Mouse (Mus musculus) left cerebral cortex, adult 11 months (tissue): Measurements from ENCODE around the gene Sgsm3.
A peak's percentile ranks its signal among the peaks of the same experiment; 100 is the strongest.

Experiments used
- DNase-seq: peaks from one replicate; pipeline ENCODE4 v3.0.0; 2022; ENCODE audit warnings: low spot score

The Sgsm3 gene

DNA sequence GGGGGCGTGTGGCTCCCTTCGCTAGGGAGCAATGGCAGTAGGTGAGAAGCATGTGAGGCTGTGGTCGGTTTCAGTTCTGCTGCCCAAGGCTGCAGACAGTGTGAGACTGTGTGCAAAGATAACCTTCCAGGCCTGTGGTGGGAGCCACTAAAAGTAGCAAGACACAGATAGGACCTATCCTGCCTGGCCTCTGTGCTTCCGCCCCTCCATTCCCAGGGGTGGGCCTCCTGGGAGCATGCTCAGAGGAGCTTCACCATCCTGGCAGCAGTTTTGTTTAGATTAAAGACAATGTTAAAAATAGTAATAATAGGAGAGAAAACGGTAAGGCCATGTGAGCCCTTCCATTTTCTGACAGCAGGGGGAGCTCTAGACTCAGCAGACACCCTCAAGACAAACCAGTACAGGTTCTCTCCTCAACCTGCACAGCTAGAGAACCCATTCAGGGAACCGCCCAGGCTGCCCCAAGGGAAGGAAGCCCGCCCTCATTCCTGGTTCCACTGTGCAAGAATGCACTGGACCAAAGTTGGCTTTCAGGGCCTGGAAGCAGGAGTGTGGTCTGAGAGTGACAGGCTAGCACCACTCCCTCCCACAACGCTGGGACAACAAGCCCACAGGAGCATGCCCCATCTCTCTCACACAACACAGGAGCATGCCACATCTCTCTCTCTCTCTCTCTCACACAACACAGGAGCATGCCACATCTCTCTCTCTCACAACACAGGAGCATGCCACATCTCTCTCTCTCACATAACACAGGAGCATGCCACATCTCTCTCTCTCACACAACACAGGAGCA lies 50.0 kb downstream of the Sgsm3 start:
- DNase-seq = peak; percentile 79

DNA sequence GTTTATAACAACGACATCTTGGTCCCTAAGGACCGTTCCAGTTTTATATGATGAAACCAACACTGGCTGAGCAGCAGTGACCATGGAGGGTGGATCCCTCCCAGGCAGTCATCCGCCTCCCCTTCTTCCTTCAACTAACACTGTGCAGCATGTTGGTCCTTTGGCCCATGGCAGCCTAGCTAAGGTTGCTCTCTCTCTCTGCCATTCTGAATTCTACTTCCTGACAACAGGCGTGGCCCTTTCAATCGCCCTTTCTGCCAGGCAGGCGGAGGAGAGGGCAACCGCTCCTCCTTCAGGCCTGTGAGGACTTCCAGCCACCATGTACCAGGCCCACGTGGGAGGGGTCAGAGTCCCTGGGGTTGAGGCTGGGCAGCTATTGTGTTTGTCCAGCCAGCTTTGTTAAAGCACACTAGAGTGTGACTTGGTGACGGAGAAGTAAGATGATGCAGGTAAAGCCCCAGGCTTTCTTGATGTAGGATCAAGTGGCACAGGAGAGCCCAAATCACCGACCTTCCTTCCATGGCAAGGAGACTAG lies 53.4 kb downstream of the Sgsm3 start:
- no peak for DNase-seq

DNA sequence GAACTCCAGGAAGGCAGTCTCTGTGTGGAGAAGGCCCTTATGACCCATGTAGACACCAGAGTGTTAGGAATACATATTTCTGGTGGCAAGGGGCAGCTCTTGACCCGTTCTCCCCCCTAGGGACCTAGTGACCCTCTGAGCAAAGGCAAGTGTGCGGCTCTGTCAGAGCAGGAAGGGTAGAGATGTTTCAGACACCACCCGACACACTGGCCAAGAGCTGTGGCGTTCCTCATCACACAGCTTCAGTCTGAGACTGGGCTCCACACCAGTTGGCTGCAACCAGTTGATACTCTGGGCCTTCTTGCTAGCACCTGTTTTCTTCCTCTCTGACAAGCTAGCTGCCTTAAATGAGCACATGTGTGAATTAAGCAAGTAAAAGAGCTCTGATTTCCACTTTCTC lies 54.0 kb downstream of the Sgsm3 start:
- no peak for DNase-seq

DNA sequence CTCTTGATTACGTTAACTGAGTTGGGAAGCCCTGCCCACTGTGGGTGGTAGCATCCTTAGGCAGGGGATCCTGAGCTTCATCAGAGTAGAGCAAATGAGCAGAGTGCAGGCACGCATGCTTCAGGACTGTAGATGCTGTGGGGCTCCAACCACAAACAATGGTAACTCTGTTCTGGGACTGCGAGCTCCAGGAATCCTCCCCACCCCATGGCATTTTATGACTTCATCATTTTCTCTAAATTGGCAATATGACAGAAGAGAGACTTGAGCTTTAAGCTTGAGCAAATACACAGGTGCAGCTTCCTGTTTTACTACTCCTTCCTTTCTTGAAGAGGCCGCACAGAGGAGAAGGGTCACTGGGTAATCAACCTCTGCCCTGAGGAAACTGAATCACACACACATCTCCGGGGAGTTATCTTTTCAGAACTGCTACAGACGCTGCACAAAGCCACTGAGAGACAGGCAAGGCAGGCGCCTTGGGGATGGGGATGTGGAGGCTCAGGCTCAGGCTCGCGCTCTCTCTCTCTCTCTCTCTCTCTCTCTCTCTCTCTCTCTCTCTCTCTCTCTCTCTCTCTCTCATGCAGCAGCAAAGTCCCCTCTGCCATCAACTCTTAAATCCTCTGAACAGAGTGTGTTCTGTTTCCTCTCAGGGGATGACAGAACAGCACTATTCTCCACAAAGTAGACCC lies 55.5 kb downstream of the Sgsm3 start:
- no peak for DNase-seq

DNA sequence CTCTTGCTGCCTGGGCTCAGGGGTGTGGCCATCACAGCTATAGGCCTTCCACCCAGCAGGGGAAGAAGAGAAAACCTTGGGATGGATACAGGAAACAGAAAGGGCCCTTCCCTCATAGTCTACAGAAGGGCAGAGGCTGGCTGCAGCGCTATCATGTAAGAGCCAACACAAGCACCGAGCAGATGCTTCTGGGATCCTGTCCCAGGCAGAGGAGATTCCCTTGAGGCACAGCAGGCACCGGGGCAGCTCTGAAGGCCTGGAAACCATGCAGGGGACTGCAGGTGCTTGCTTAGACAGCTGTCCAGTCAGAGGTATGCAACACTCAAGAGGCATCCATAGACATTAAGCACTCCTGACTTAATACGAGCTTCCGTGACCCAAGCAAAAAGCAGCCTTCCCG lies 56.6 kb downstream of the Sgsm3 start:
- DNase-seq = no peak

GRCm38 (mm10) chr15:81035417-81036162 lies 58.0 kb downstream of the Sgsm3 start:
- no peak for DNase-seq

- no peak for DNase-seq
Measured at GRCm38 (mm10) chr15:81038419-81038818, 60.9 kb downstream of the Sgsm3 start.

- DNase-seq = no peak
Measured at GRCm38 (mm10) chr15:81041767-81042166, 64.2 kb downstream of the Sgsm3 start.

DNA sequence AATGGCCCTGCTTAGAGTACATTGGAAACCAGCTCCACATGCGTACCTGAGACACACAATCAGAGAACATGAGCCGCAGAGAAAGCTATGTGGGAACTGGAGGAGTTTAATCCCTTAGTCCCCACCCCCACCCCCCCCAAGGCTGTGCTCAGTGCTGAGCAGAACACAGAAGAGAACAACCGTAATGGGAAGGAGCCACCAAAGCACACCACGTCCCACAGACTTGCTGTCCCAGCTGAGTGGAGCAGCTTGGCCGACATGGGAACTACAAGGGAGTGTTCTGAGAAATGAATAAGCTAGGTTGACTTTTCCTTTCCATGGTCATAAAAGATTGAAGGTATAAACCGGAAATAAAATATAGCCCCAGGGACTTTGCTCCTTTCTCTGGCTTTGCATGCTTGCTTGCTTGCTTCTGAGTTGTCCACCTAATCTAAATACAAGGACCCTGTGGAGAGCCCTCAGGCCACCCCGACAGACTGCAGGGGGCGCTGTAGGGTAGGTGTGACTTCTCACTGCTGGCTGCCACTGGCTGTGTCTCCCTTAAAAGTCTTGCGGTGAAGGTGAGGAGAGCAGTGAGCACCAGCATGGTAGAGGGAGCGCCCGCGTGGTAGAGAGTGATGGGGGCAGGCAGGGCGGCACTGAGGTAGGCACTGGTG lies 64.8 kb downstream of the Sgsm3 start:
- no peak for DNase-seq

- no peak for DNase-seq
Measured at GRCm38 (mm10) chr15:81044446-81044845, 66.9 kb downstream of the Sgsm3 start.

DNA sequence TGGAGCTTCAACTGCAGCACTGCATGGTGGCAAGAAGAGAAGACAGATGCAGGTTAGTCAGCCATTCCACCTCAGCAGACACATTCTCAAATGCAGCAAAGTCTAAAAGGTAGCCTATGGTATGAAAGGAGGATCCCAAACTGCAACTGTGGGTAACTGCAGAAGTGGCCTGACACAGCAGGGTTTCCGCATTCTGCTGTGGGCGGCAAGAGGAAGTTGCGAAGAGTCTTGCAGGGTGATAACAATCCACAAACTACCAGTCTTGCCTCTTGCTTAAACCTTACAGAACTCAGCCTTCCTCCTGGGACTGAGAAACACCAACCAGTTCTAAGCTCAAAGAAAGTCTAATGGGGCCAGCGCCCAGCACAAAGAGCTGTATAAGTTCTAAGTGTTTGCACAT lies 67.8 kb downstream of the Sgsm3 start:
- no peak for DNase-seq

DNA sequence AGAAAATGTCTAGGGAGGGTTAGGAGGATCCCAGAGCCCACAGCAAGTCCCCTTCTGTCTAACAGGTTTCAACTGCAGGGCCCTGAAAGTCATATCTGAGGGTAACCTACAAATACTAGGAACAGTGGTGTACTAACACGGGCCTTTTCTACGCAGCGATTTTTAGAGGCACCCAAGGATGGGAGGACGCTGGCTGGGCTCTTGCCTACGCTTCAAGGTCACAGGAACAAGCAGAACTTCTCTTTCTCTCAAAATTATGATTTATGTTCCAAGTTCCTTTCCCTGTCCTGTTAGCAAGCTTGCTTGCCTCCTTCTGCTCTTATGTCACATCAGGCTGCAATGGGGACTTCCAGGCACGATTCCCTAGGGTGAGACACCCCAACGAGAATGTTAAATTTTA lies 68.5 kb downstream of the Sgsm3 start:
- DNase-seq = no peak

GRCm38 (mm10) chr15:81047497-81047896 lies 69.9 kb downstream of the Sgsm3 start:
- no peak for DNase-seq

DNA sequence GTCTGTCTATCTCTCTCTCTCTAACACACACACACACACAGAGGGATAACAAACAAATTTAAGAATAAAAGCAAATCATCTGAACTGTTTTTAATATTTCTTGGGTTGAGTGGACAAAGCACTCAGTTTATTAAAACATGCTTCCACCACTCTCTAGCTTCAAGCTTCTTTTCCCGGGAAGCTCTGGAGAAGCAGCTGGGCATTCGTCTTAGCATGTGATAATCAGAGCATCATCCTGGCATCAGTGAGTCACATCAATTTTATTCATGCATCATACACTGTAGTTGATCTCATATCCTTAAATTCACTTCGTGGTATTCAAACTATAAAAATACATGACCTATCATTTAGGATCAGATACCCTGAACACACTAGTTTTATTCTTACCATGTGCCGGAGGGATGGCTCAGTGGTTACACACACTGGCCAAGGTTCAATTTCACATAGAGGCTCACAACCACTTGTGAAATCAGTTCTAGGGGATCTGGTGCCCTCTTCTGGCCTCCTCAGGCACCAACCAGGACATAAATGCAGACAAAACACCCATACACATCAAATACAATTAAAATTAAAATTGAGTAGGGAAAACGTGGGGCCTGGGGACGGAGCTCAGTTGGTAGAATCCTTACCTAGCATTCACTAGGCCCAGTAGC lies 72.0 kb downstream of the Sgsm3 start:
- no peak for DNase-seq

GRCm38 (mm10) chr15:81050488-81050887 lies 72.9 kb downstream of the Sgsm3 start:
- no peak for DNase-seq

DNA sequence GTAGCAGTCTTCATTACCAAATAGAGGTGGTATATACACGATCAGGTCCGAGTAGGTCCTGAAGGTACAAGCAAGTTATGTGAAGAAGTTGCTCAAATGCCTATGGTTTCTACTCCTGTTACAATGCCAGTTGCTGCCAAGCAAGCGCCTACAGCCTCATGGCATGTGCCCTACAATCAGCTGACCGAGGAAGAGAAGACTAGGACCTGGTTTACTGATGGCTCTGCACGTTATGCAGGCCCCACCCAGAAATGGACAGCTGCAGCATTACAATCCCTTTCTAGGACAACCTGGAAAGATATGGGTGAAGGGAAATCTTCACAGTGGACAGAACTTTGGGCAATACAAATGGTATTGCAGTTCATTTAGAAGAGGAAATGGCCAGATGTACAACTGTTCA lies 74.9 kb downstream of the Sgsm3 start:
- no peak for DNase-seq

GRCm38 (mm10) chr15:81055488-81055887 lies 77.9 kb downstream of the Sgsm3 start:
- DNase-seq = no peak

DNA sequence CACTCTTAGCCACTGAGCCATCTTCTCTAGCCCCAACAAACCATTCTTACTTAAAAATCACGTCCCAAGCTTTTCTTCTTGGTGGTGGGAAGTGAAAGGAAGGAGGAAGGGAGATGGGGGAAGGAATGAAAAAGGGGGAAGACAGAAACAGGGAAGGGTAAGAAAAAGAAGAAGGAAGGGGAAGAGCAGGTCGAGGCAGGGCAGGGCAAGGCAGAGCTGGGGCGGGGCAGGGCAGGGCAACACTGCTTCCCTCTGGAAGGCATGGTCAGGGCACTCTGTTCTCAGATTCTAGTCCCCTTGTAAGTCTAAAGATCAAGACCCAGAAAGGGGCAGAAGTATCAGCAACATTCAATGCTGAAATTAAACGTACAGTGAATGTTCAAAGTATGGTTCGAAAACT lies 80.2 kb downstream of the Sgsm3 start:
- no peak for DNase-seq

GRCm38 (mm10) chr15:81060975-81061374 lies 83.4 kb downstream of the Sgsm3 start:
- DNase-seq = no peak
